Mouse (Mus musculus): ENCODE results near the gene Sv2a.

DNA sequence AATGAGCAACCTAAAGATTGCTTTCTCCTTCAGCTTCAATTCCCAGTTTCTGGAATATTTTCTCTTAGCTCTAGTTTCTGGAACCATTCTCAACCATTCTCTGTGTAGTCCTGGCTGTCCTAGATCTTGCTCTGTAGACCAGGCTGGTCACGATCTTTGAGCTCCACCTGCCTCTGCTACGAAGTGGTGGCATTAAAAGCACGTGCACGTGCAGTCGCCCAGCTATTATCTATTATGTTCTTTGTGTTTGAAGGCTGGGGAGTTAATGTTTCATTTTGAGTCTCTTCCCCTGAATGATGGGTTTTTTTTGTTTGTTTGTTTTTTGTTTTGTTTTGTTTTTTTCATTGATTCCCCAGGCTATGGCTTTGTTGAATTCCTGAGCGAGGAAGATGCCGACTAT is 7.8 kb upstream of the Sv2a start:
- TF ChIP-seq CTCF (IDR thresholded peaks at IDR 0.05; ENCODE audit: low read depth, low read length) = no peak
- no peak for TF ChIP-seq POLR2A (IDR thresholded peaks at IDR 0.05; ENCODE audit: borderline replicate concordance, low read depth, low read length)

Measured in bone marrow macrophage, adult 2 months (primary cell).